Mouse (Mus musculus): ENCODE data around the gene Mcrip2. TPM values are rescaled to one million over a fixed set of nuclear protein-coding genes. Genes with fewer than 3 reads are reported as not detected.

Mcrip2 gene
- polyA plus RNA-seq, 1 experiment from 2014 or later, result 61.2 TPM

DNA sequence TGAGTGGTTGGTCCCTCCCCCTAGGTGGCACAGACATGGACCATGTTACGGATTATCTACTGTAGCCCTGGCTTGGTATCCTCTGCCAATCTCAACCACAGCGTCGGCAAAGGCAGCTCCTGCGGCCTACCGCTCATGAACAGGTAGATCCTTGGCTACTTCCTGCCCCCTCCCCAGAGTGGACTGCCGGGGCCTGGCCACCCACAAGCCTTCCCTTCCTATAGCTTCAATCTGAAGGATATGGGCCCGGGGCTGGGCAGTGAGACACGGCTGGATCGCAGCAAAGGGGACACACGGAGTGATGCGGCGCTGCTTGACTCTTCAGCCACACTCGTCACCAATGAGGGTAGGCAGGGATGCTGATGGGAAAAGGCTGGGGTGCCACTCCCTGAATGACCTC, 41.6 kb downstream of the Mcrip2 start:
- Histone ChIP-seq H3K27ac (ENCODE audit: low read depth) (no peak overlapping the region), H3K9me3 (ENCODE audit: control insufficient read depth, low read length) (no peaks in the 10 kb centered on the region), H3K27me3 (replicated peaks; ENCODE audit: control insufficient read depth, insufficient read depth, low read length) (no peaks in the 10 kb centered on the region), H3K9ac (ENCODE audit: low read length) (no peak overlapping the region), H3K4me2 (ENCODE audit: low read length) (no peak overlapping the region), H3K36me3 (ENCODE audit: control insufficient read depth, insufficient read depth, low read length) (peaks cover 45% of the 10 kb centered on the region), H3K4me1 (replicated peaks; ENCODE audit: control insufficient read depth, insufficient read depth, low read length) (peaks cover 44% of the 10 kb centered on the region), H3K4me3 (ENCODE audit: low read depth, low read length) (no peak overlapping the region)
- ATAC-seq (replicated peaks; ENCODE audit: low FRiP score, low TSS enrichment, low read depth) (no peak), DNase-seq (ENCODE audit: low spot score) (no peak)
- WGBS, result 93% methylated on average over 13 of the region's 13 CpGs

DNA sequence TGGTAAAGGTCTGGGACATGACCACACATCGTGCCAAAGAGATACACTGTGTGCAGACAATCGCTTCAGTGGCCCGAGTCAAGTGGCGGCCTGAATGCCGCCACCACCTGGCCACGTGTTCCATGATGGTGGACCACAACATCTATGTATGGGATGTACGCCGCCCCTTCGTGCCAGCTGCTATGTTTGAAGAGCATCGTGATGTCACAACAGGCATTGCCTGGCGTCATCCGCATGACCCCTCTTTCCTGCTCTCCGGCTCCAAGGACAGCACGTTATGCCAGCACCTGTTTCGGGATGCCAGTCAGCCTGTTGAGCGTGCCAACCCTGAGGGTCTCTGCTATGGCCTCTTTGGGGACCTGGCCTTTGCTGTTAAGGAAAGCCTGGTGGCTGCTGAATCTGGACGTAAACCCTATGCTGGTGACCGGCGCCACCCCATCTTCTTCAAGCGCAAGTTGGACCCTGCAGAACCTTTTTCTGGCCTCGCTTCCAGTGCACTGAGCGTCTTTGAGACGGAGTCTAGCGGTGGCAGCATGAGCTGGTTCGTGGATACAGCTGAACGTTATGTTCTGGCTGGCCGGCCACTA, 42.5 kb downstream of the Mcrip2 start:
- peaks cover 5% of the 10 kb centered on the region; the same call in 1 of the 2 replicates for H3K27me3 ChIP-seq (replicated peaks; ENCODE audit: control insufficient read depth, insufficient read depth, low read length)
- H3K27ac ChIP-seq (ENCODE audit: low read depth), result no peak overlapping the region
- no peak overlapping the region for H3K4me2 ChIP-seq (ENCODE audit: low read length)
- no peak overlapping the region for H3K9ac ChIP-seq (ENCODE audit: low read length)
- peaks cover 36% of the 10 kb centered on the region for H3K36me3 ChIP-seq (ENCODE audit: control insufficient read depth, insufficient read depth, low read length)
- 96% methylated on average over 27 of the region's 27 CpGs for WGBS
- DNase-seq (ENCODE audit: low spot score) (no peak), ATAC-seq (replicated peaks; ENCODE audit: low FRiP score, low TSS enrichment, low read depth) (no peak)
- no peak overlapping the region for H3K4me3 ChIP-seq (ENCODE audit: low read depth, low read length)
- peaks cover 35% of the 10 kb centered on the region for H3K4me1 ChIP-seq (replicated peaks; ENCODE audit: control insufficient read depth, insufficient read depth, low read length)
- H3K9me3 ChIP-seq (ENCODE audit: control insufficient read depth, low read length), result no peaks in the 10 kb centered on the region

DNA sequence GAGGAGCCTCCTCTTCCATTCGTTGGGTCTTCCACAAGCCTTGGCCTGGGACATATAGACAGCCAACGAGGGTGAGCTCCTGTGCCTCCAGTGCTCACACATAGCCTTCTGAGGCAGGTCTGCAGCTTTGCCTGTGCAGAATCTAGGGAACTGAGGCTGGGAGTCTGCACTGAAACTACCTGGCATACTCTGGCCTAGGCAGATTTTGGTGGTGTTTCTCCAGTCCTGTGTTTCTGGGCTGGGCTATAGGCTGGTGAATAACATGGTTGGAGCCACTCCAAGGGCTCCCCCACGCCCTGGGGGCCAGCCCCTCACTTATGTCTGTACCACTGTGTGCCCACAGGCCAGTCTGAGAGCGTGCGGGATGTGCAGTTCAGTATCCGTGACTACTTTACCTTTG, 43.3 kb downstream of the Mcrip2 start:
- DNase-seq (ENCODE audit: low spot score), result no peak
- Histone ChIP-seq H3K4me2 (ENCODE audit: low read length) (peak overlapping the region; percentile 92; the same call in 1 of the 2 replicates), H3K4me1 (replicated peaks; ENCODE audit: control insufficient read depth, insufficient read depth, low read length) (peaks cover 29% of the 10 kb centered on the region), H3K9me3 (ENCODE audit: control insufficient read depth, low read length) (no peaks in the 10 kb centered on the region), H3K36me3 (ENCODE audit: control insufficient read depth, insufficient read depth, low read length) (peaks cover 29% of the 10 kb centered on the region), H3K4me3 (ENCODE audit: low read depth, low read length) (no peak overlapping the region), H3K27ac (ENCODE audit: low read depth) (no peak overlapping the region), H3K27me3 (replicated peaks; ENCODE audit: control insufficient read depth, insufficient read depth, low read length) (peaks cover 11% of the 10 kb centered on the region), H3K9ac (ENCODE audit: low read length) (no peak overlapping the region)
- ATAC-seq (replicated peaks; ENCODE audit: low FRiP score, low TSS enrichment, low read depth), result no peak
- 94% methylated on average over 6 of the region's 6 CpGs for WGBS

DNA sequence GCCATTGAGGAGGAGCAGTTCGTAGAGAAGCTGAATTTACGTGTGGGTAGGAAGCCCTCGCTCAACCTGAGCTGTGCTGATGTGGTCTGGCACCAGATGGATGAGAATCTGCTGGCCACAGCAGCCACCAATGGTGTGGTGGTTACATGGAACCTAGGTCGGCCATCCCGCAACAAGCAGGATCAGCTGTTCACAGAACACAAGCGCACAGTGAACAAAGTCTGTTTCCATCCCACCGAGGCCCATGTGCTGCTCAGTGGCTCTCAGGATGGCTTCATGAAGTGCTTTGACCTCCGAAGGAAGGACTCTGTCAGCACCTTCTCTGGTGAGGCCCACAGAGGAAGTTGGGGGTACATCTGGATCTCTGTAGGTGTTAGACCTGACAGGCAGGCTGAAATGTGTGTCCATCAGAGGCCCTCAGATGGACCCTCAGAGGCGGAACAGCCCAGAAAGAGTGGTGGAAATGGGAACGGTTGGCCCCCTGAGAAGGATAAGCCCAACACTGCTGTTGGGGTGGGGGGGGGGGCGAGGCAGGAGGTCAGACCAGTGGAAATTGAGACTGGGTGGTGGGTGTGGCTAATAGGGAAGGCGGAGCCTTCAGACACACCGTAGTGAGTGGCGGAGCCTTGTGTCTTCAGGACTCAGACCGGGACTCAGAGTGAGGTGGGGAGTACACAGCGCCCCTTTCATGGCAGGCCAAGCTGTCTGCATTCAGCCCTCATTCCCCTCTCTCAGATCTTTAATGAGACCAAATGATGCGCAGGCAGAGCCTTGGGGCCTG, 44.0 kb downstream of the Mcrip2 start:
- 66% methylated on average over 17 of the region's 17 CpGs for WGBS
- H3K9me3 ChIP-seq (ENCODE audit: control insufficient read depth, low read length), result no peaks in the 10 kb centered on the region
- H3K4me1 ChIP-seq (replicated peaks; ENCODE audit: control insufficient read depth, insufficient read depth, low read length), result peaks cover 21% of the 10 kb centered on the region
- H3K9ac ChIP-seq (ENCODE audit: low read length), result peak overlapping the region; percentile 62; the same call in 1 of the 2 replicates
- no peak overlapping the region for H3K27ac ChIP-seq (ENCODE audit: low read depth)
- ATAC-seq (replicated peaks; ENCODE audit: low FRiP score, low TSS enrichment, low read depth) (no peak), DNase-seq (ENCODE audit: low spot score) (no peak)
- peak overlapping the region; percentile 92 for H3K4me2 ChIP-seq (ENCODE audit: low read length)
- H3K27me3 ChIP-seq (replicated peaks; ENCODE audit: control insufficient read depth, insufficient read depth, low read length), result peaks cover 18% of the 10 kb centered on the region
- H3K36me3 ChIP-seq (ENCODE audit: control insufficient read depth, insufficient read depth, low read length), result peaks cover 24% of the 10 kb centered on the region
- peak overlapping the region; percentile 77; the same call in 1 of the 2 replicates for H3K4me3 ChIP-seq (ENCODE audit: low read depth, low read length)

DNA sequence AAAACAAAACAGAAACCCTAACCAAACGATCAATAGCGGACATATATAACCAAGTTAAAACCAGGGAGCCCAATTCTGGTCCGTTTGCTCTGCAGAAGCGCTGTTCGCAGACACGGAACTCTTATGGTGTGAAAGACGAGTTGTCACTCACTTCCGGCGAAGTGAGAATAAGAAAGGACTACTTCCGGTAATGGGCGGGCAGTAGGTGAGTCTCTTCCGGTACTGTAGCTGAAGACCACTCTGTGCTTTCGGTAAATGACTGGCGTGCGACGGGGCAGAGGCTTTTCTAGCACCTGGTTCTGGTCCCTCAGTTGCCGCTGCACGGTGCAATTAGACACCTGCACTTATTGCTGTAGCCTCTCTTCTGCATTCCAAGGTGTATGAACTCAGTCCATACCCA, 45.1 kb downstream of the Mcrip2 start, which contains the start of gene Wdr24:
Gene Wdr24 (plus strand): TSS at position 176 of the 400 bp plus-strand sequence.
- Histone ChIP-seq H3K27ac (ENCODE audit: low read depth) (peak within 1 kb of the TSS; percentile 38), H3K36me3 (ENCODE audit: control insufficient read depth, insufficient read depth, low read length) (peaks cover 24% of the 10 kb centered on the region), H3K9me3 (ENCODE audit: control insufficient read depth, low read length) (no peaks in the 10 kb centered on the region), H3K4me2 (ENCODE audit: low read length) (peak within 1 kb of the TSS; percentile 92), H3K27me3 (replicated peaks; ENCODE audit: control insufficient read depth, insufficient read depth, low read length) (peaks cover 29% of the 10 kb centered on the region), H3K9ac (ENCODE audit: low read length) (peak within 1 kb of the TSS; percentile 62), H3K4me1 (replicated peaks; ENCODE audit: control insufficient read depth, insufficient read depth, low read length) (peaks cover 19% of the 10 kb centered on the region), H3K4me3 (ENCODE audit: low read depth, low read length) (peak within 1 kb of the TSS; percentile 77)
- peak; percentile 79 for DNase-seq (ENCODE audit: low spot score)
- WGBS, result under 1% methylated on average over 18 of the region's 18 CpGs
- 0 out of 2 replicates have a peak, but pooled peaks have one; percentile 49 for ATAC-seq (replicated peaks; ENCODE audit: low FRiP score, low TSS enrichment, low read depth)

- Histone ChIP-seq H3K4me1 (replicated peaks; ENCODE audit: control insufficient read depth, insufficient read depth, low read length) (peaks cover 3% of the 10 kb centered on the region), H3K9ac (ENCODE audit: low read length) (no peak overlapping the region)
- peak; percentile 41 for ATAC-seq (replicated peaks; ENCODE audit: low FRiP score, low TSS enrichment, low read depth)
Measured at GRCm38 (mm10) chr17:25818851-25819780, 49.4 kb downstream of the Mcrip2 start.

DNA sequence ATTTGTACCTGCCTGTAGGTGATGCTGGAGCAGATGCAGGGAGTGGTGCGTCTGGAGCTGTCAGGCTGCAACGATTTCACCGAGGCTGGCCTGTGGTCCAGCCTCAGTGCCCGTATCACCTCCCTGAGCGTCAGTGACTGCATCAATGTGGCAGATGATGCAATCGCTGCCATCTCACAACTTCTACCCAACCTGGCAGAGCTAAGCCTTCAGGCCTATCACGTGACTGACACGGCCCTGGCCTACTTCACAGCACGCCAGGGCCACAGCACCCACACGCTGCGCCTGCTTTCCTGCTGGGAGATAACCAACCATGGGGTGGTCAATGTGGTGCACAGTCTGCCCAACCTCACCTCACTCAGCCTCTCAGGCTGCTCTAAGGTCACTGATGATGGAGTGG, 50.9 kb downstream of the Mcrip2 start:
- WGBS, result 77% methylated on average over 11 of the region's 11 CpGs
- H3K27me3 ChIP-seq (replicated peaks; ENCODE audit: control insufficient read depth, insufficient read depth, low read length), result peaks cover 43% of the 10 kb centered on the region

More at GRCm38 (mm10) chr17:25818851-25819780, 49.4 kb downstream of the Mcrip2 start:
- Histone ChIP-seq H3K36me3 (ENCODE audit: control insufficient read depth, insufficient read depth, low read length) (no peaks in the 10 kb centered on the region), H3K4me3 (ENCODE audit: low read depth, low read length) (no peak overlapping the region), H3K27ac (ENCODE audit: low read depth) (no peak overlapping the region), H3K4me2 (ENCODE audit: low read length) (peak overlapping the region; percentile 25), H3K27me3 (replicated peaks; ENCODE audit: control insufficient read depth, insufficient read depth, low read length) (peaks cover 40% of the 10 kb centered on the region), H3K9me3 (ENCODE audit: control insufficient read depth, low read length) (no peaks in the 10 kb centered on the region)
- WGBS, result 5% methylated on average over 46 of the region's 46 CpGs
- no peak for DNase-seq (ENCODE audit: low spot score)

More for the DNA sequence above, 50.9 kb downstream of the Mcrip2 start:
- Histone ChIP-seq H3K27ac (ENCODE audit: low read depth) (no peak overlapping the region), H3K4me2 (ENCODE audit: low read length) (no peak overlapping the region), H3K9me3 (ENCODE audit: control insufficient read depth, low read length) (no peaks in the 10 kb centered on the region), H3K4me3 (ENCODE audit: low read depth, low read length) (no peak overlapping the region), H3K4me1 (replicated peaks; ENCODE audit: control insufficient read depth, insufficient read depth, low read length) (no peaks in the 10 kb centered on the region), H3K36me3 (ENCODE audit: control insufficient read depth, insufficient read depth, low read length) (no peaks in the 10 kb centered on the region), H3K9ac (ENCODE audit: low read length) (no peak overlapping the region)
- DNase-seq (ENCODE audit: low spot score) (no peak), ATAC-seq (replicated peaks; ENCODE audit: low FRiP score, low TSS enrichment, low read depth) (no peak)

All from intestine, embryonic 14.5 days (tissue).